Mouse (Mus musculus) gastrocnemius, postnatal 14 days (tissue): ENCODE results near the gene Gm21860. TPM values are rescaled to one million over a fixed set of nuclear protein-coding genes. Genes with fewer than 3 reads are reported as not detected.
A peak's percentile ranks its signal among the peaks of the same experiment; 100 is the strongest.
"Not testable (repeated sequence)": the region's sequence is repeated elsewhere in the genome, so short reads cannot be mapped to it uniquely, and the experiment has no call there.

Experiments used
- DNase-seq: peaks from one replicate; pipeline ENCODE4 v3.0.0; 2021; ENCODE audit warnings: mixed read lengths
- intact Hi-C: fragments of 180-260 bp; cut with DNase I; formaldehyde crosslinking; loops from one replicate; pipeline ENCODE4 v1.15.1; 2025; ENCODE audit warnings: low total_unique reads
- long read RNA-seq, 2 experiments: library from polyadenylated mRNA; stranded (forward); transcript quantifications; one replicate each; pipeline ENCODE4 v2.0.0; 2021
- total RNA-seq, 2 experiments: library from RNA; stranded (reverse); gene quantifications; 2 replicates each; pipeline ENCODE4 v1.2.3; 2021

The Gm21860 gene
- total RNA-seq, result not detected
- long read RNA-seq, experiment 1, result 0 reads
- long read RNA-seq, experiment 2, result 0 reads

DNA sequence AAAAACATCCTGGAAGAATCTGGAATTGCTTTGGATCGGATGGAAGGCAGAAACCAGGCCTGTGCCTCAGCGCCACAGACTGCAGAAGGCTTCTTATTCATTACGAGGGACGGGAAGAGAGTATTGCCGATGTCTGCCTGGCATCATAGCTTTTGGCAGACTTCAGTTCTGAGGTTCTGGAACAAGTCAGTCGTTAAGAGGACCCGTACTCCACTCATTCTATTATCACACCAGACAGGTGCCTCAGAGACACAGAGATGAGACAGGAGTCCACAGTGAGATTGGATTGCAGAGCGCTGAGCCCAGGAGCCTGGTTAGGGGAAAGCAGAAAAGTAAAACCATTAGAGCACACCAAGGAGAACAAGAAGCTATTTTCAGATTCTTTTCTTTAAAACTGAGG lies at the start of gene Gm21860:
Gene Gm21860 (minus strand): TSS at position 101 of the 400 bp plus-strand sequence.
- intact Hi-C loops, result not testable (repeated sequence)

DNA sequence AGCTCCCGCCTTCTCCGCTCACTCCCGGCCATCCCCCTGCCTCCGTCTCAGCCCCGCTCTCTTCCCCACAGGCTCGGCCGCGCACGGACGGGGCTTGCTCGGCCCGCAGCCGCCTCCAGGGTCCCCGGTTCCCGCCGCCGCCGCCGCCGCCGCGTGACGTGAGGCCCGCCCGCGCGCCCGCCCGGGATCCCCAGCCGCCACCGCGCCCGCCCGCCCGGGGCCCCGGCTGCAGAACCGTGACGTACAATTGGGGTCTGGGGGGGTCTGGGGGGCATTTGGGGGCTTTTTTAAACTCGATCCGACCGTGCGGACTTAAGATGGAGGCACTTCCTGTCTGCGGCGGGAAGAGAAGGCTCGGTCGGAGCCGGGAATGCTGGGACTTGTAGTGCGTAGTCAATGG lies 29.8 kb upstream of the Gm21860 start, which contains the start of gene Gm47283:
Gene Gm47283 (plus strand): TSS at position 301 of the 400 bp plus-strand sequence.
- intact Hi-C loops, DNase-seq: not testable (repeated sequence)

More for the DNA sequence above, at the start of gene Gm21860:
- not testable (repeated sequence) for DNase-seq

GRCm38 (mm10) chrY:90745256-90745655 lies 9.4 kb downstream of the Gm21860 start:
- intact Hi-C loops, DNase-seq: not testable (repeated sequence)

- peak; percentile 70 for DNase-seq
- intact Hi-C loops, result not testable (repeated sequence)
These were observed 10.1 kb downstream of the Gm21860 start for GRCm38 (mm10) chrY:90744381-90744981.

DNA sequence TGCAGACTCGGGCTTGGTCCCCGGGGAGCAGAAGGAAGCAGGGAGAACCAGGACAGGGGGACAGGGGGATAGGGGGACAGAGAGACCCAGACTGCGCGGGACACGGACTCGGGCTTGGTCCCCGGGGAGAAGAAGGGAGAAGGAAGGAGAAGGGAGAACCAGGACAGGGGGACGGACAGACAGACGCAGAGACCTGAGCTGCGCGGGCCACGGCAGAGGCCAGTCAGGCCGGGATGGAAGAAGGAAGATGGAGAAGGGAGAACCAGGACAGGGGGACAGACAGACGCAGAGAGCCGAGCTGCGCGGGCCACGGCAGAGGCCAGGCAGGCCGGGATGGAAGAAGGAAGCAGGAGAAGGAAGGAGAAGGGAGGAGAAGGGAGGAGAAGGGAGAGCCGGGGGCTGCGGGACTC lies 10.8 kb downstream of the Gm21860 start:
- DNase-seq, result peak; percentile 6
- intact Hi-C loops, result no loop called here

DNA sequence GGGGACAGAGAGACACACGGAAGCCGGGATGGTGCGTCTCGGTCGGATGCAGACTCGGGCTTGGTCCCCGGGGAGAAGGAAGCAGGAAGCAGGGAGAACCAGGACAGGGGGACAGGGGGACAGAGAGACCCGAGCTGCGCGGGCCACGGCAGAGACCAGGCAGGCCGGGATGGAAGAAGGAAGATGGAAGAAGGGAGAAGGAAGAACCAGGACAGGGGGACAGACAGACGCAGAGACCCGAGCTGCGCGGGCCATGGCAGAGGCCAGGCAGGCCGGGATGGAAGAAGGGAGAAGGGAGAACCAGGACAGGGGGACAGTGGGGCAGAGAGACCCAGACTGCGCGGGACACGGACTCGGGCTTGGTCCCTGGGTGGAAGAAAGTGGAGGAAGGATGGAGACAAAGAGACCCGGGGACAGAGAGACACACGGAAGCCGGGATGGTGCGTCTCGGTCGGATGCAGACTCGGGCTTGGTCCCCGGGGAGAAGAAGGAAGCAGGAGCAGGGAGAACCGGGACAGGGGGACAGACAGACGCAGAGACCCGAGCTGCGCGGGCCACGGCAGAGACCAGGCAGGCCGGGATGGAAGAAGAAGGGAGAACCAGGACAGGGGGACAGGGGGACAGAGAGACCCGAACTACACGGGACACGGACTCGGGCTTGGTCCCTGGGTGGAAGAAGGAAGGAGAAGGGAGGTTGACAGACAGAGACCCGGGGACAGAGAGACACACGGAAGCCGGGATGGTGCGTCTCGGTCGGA lies 11.4 kb downstream of the Gm21860 start:
- intact Hi-C loops, DNase-seq: not testable (repeated sequence)

DNA sequence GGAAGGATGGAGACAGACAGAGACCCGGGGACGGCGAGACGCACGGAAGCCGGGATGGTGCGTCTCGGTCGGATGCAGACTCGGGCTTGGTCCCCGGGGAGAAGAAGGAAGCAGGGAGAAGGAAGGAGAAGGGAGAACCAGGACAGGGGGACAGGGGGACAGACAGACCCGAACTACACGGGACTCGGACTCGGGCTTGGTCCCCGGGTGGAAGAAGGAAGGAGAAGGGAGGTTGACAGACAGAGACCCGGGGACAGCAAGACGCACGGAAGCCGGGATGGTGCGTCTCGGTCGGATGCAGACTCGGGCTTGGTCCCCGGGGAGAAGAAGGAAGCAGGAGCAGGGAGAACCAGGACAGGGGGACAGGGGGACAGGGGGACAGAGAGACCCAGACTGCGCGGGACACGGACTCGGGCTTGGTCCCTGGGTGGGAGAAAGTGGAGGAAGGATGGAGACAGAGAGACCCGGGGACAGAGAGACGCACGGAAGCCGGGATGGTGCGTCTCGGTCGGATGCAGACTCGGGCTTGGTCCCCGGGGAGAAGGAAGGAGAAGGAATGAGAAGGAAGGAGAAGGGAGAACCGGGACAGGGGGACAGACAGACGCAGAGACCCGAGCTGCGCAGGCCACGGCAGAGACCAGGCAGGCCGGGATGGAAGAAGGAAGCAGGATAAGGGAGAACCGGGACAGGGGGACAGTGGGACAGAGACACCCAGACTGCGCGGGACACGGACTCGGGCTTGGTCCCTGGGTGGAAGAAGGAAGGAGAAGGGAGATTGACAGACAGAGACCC lies 12.2 kb downstream of the Gm21860 start:
- DNase-seq, intact Hi-C loops: not testable (repeated sequence)

GRCm38 (mm10) chrY:90741452-90742260 lies 13.0 kb downstream of the Gm21860 start:
- intact Hi-C loops, result not testable (repeated sequence)
- DNase-seq, result peak; percentile 12

DNA sequence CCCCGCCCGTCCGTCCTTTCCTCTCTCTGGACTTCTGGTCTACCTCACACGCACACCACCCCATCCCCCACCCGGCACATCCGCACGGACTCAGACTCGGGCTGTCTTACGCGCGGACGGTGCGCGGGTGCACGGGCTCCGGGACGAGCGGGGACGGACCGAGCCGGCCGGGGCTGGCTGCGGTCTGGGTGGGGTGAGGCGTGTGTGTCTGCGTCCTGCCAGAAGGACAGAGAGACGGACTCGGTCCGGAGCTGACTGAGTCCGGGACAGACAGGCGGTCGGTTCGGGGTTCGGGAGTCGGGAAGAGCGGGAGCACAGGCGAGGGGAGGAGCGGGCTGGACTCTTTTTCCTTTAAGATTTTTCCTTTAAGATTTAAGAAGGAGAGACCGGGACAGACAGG lies 13.6 kb downstream of the Gm21860 start:
- intact Hi-C loops, result not testable (repeated sequence)
- peak; percentile 19 for DNase-seq

- intact Hi-C loops, result no loop called here
- peak; percentile 32 for DNase-seq
These were observed 14.5 kb downstream of the Gm21860 start for GRCm38 (mm10) chrY:90740013-90740561.

- DNase-seq, result peak; percentile 9
- intact Hi-C loops, result not testable (repeated sequence)
These were observed 15.0 kb downstream of the Gm21860 start for GRCm38 (mm10) chrY:90739531-90740012.

DNA sequence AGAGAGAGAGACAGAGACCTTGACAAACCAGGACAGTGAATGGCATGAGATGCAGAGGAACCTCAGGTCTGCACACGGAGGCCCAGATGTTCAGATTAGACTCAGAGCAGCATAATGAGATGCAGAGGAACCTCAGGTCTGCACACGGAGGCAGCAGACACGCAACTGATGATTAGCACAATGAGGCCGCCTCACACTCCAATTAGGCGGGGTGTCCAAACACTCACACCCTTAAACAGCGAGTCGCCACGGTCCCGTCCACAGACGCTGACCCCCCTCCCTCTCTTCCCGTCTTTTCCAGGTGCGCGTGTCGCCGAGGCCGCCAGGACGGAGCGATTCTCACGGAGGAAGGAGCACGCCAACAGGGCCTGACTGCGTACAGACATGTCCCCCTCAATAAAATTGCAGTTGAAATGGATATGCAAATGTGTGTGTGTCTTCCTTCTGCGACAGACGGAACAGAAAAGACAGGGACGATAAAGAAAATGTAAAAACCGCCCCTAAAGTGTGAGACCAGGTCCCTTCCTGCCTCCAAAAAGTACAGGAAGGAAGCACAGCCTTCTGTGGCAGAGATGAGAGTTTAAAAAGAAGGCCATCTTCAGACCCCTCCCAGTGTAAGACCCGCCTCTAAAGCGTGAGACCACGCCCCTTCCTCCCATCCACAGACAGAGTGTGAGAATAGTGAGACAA lies 15.6 kb downstream of the Gm21860 start:
- intact Hi-C loops, result not testable (repeated sequence)
- peak; percentile 30 for DNase-seq

DNA sequence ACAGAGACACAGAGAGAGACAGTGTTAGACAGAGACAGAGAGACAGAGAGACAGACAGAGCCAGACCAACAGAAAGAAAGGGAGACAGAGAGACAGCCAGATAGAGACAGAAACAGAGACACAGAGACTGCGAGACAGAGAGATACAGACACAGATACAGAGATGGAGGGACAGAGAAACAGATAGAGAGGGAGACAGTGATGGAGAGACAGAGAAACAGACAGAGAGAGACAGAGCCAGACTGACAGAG lies 16.3 kb downstream of the Gm21860 start:
- no peak for DNase-seq
- intact Hi-C loops, result no loop called here

- no peak for DNase-seq
- intact Hi-C loops, result no loop called here
These were observed 16.8 kb downstream of the Gm21860 start for GRCm38 (mm10) chrY:90737606-90738430.

- DNase-seq, intact Hi-C loops: not testable (repeated sequence)
These were observed 18.2 kb downstream of the Gm21860 start for GRCm38 (mm10) chrY:90736217-90737000.

DNA sequence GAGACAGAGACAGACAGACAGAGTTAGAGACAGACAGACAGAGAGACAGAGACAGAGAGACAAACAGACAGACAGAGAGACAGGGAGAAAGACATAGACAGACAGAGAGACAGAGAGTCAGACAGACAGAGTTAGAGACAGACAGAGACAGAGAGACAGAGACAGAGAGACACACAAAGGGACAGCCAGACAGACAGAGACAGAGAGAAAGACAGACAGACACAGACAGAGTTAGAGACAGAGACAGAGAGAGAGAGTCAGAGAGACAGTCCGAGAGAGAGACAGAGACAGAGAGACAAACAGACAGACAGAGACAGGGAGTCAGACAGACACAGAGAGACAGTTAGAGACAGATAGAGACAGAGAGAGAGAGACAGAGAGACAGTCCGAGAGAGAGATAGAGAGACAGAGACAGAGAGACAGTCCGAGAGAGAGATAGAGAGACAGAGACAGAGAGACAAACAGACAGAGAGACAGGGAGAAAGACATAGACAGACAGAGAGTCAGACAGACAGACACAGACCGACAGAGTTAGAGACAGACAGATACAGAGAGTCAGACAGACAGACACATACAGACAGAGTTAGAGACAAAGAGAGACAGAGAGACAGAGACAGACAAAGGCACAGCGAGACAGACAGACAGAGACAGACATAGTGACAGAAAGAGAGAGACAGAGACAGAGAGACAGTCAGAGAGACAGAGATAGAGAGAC lies 19.3 kb downstream of the Gm21860 start:
- intact Hi-C loops, DNase-seq: not testable (repeated sequence)
